Mouse (Mus musculus) forebrain, embryonic 12.5 days (tissue): Measurements from ENCODE around the gene Ttc9b. TPM values are rescaled to one million over a fixed set of nuclear protein-coding genes. Genes with fewer than 3 reads are reported as not detected.

ENCODE experiments used
- ATAC-seq: fragments of 200-750 bp; cut with Nextera tagmentation; 2 replicates; pipeline ENCODE4 v1.8.0; 2017; ENCODE audit warnings: moderate TSS enrichment; ENCODE audit not compliant: low FRiP score
- H3K27ac ChIP-seq: fragments of 300-500 bp; sonication (generic); 2 replicates; pipeline ENCODE4 v1.5.1; 2016; ENCODE audit warnings: mild to moderate bottlenecking
- H3K27me3 ChIP-seq: fragments of 300-500 bp; sonication (generic); 2 replicates; pipeline ENCODE4 v1.6.1; 2016; ENCODE audit warnings: mild to moderate bottlenecking
- H3K36me3 ChIP-seq: fragments of 300-500 bp; sonication (generic); replicated peaks from 2 replicates; pipeline ENCODE4 v1.6.1; 2016; ENCODE audit warnings: mild to moderate bottlenecking
- H3K4me1 ChIP-seq: fragments of 300-500 bp; sonication (generic); 2 replicates; pipeline ENCODE4 v1.6.1; 2016
- H3K4me2 ChIP-seq: fragments of 300-500 bp; sonication (generic); 2 replicates; pipeline ENCODE4 v1.6.1; 2016; ENCODE audit warnings: mild to moderate bottlenecking, moderate library complexity
- H3K4me3 ChIP-seq: fragments of 300-500 bp; sonication (generic); replicated peaks from 2 replicates; pipeline ENCODE4 v1.5.1; 2016; ENCODE audit warnings: mild to moderate bottlenecking
- H3K9ac ChIP-seq: fragments of 300-500 bp; sonication (generic); 2 replicates; pipeline ENCODE4 v1.6.1; 2016; ENCODE audit warnings: mild to moderate bottlenecking
- H3K9me3 ChIP-seq: fragments of 300-500 bp; sonication (generic); 2 replicates; pipeline ENCODE4 v1.6.1; 2016
- WGBS: fragments of 180-500 bp; shearing (Covaris S2); methylation state at CpG from one replicate; pipeline ENCODE4 v1.1.7; 2016; 5-methylcytosine and 5-hydroxymethylcytosine counted together
- polyA plus RNA-seq: library from polyadenylated mRNA; unstranded; fragments of >200 nt; fragmentation: Nextera tagmentation; extraction: Ambion mirVana; gene quantifications from 2 replicates; pipeline ENCODE4 v1.2.1, GENCODE M21; 2016

Gene Ttc9b
- polyA plus RNA-seq, 1 experiment from 2014 or later = 21.4 TPM

- peak overlapping the region; percentile 100 for H3K4me2 ChIP-seq
- peak; percentile 75 for ATAC-seq
- H3K36me3 ChIP-seq = peaks cover 21% of the 10 kb centered on the region
- no peaks in the 10 kb centered on the region for H3K9me3 ChIP-seq
- peak overlapping the region; percentile 96 for H3K9ac ChIP-seq
- peak overlapping the region; percentile 92 for H3K4me3 ChIP-seq
- peaks cover 45% of the 10 kb centered on the region for H3K4me1 ChIP-seq
- no peaks in the 10 kb centered on the region for H3K27me3 ChIP-seq
- WGBS = 0% methylated on average over 35 of the region's 38 CpGs
- H3K27ac ChIP-seq = peak overlapping the region; percentile 90
Measured at GRCm38 (mm10) chr7:27674195-27674521, 20.4 kb downstream of the Ttc9b start.

- peak within 1 kb of the TSS; percentile 96 for H3K9ac ChIP-seq
Measured at GRCm38 (mm10) chr7:27674522-27675221, 21.0 kb downstream of the Ttc9b start, which contains the start of gene Map3k10. Map3k10 (minus strand) TSS chr7:27674598.

DNA sequence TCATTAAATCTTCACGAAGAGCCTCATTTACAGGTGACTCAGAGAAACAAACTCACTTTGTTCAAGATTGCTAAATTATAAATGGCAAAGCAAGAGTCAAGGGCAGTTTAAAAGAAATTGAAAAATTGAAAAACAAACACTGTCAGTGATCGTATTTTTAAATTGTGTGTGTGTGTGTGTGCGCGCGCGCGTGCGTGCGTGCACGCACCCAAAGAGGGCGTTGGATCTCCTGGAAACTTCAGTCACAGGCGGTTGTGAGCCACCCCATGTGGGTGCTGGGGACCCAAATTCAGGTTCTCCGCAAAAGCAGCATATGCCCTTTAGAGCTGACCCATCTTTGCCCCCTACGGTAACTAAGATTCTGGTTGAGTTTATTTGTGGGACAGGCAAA is 21.5 kb downstream of the Ttc9b start:
- 21% methylated on average over 14 of the region's 14 CpGs for WGBS
- ATAC-seq = no peak
- H3K36me3 ChIP-seq = peaks cover 14% of the 10 kb centered on the region
- H3K27ac ChIP-seq = no peak overlapping the region
- H3K9ac ChIP-seq = no peak overlapping the region
- H3K4me3 ChIP-seq = peak overlapping the region; percentile 92
- H3K4me2 ChIP-seq = peak overlapping the region; percentile 100
- H3K27me3 ChIP-seq = no peaks in the 10 kb centered on the region
- H3K4me1 ChIP-seq = peaks cover 37% of the 10 kb centered on the region
- H3K9me3 ChIP-seq = no peaks in the 10 kb centered on the region

More at GRCm38 (mm10) chr7:27674522-27675221, 21.0 kb downstream of the Ttc9b start, which contains the start of gene Map3k10:
- Histone ChIP-seq H3K4me3 (peak within 1 kb of the TSS; percentile 92), H3K4me1 (peaks cover 41% of the 10 kb centered on the region), H3K36me3 (peaks cover 20% of the 10 kb centered on the region), H3K27ac (peak within 1 kb of the TSS; percentile 90), H3K9me3 (no peaks in the 10 kb centered on the region), H3K27me3 (no peaks in the 10 kb centered on the region), H3K4me2 (peak within 1 kb of the TSS; percentile 100)
- under 1% methylated on average over 31 of the region's 31 CpGs for WGBS
- ATAC-seq = peak; percentile 98

DNA sequence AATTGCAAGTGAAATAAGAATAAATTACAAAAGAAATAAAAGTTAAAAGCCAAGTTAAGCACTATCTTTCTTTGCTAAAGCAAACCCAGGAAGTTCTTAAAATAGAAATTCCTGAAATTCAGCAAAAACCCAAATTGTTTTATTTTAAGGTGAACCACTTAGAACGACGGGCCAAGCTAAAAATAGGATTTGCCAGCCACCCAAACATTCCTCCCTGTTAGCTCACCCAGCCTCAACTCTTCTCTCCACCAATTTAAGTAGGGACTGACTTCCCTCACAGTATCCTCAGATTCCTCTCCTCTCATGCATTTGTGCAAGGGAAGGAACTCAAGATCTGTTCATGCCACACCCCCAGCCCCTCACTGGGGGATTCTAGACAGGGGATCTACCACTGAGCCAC is 29.5 kb downstream of the Ttc9b start:
- WGBS = 79% methylated on average over 2 of the region's 2 CpGs
- Histone ChIP-seq H3K4me1 (peaks cover 10% of the 10 kb centered on the region), H3K27me3 (no peaks in the 10 kb centered on the region), H3K27ac (no peak overlapping the region), H3K4me2 (no peak overlapping the region), H3K9me3 (no peaks in the 10 kb centered on the region), H3K4me3 (no peak overlapping the region), H3K36me3 (no peaks in the 10 kb centered on the region), H3K9ac (no peak overlapping the region)
- ATAC-seq = no peak

DNA sequence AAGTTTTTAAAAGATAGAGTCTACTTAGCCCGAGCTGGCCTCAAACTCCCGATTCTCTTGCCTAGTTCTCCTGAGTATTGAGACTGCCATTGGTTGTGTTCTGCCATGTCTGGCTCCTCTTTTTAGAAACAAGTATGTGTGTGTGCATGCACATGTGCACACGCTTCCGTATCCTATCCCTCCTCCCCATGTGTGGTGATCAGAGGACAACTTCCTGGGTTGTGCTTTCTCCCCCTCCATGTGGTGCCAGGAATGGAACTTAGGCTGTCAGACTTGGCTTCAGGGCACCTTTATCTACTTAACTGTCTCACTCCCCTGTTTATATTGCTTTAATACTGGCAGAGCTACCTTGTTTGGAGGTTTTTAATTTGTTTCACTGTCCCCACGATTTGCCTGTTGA is 31.5 kb downstream of the Ttc9b start:
- peak overlapping the region; percentile 27 for H3K4me3 ChIP-seq
- no peak for ATAC-seq
- H3K36me3 ChIP-seq = no peaks in the 10 kb centered on the region
- H3K9ac ChIP-seq = peak overlapping the region; percentile 42
- 46% methylated on average over 5 of the region's 5 CpGs for WGBS
- peak overlapping the region; percentile 50 for H3K4me2 ChIP-seq
- no peak overlapping the region for H3K27ac ChIP-seq
- no peaks in the 10 kb centered on the region for H3K9me3 ChIP-seq
- no peaks in the 10 kb centered on the region for H3K27me3 ChIP-seq
- H3K4me1 ChIP-seq = peaks cover 20% of the 10 kb centered on the region

DNA sequence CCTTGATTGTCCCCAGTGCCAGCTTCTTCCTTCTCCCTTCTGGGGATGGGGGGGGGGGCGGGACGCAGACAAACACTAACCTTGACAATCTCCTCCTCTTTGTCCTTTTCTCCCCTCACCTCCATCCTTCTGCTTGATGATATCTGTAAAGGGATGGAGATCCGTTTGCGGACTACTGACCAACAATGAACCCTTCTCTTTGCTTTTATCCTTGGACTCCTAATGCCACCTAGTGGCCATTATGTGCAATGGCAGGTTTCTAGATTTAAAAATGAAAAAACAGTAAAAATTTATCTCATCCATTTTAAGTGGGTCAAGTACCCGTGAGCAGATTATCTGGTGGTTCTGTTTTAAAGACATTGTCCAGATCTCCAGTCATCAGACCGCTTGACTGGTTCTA is 32.0 kb downstream of the Ttc9b start:
- H3K9ac ChIP-seq = peak overlapping the region; percentile 42
- H3K27ac ChIP-seq = no peak overlapping the region
- no peaks in the 10 kb centered on the region for H3K36me3 ChIP-seq
- under 1% methylated on average over 6 of the region's 6 CpGs for WGBS
- peaks cover 24% of the 10 kb centered on the region for H3K4me1 ChIP-seq
- ATAC-seq = no peak
- no peaks in the 10 kb centered on the region for H3K27me3 ChIP-seq
- H3K4me2 ChIP-seq = peak overlapping the region; percentile 50
- peak overlapping the region; percentile 27 for H3K4me3 ChIP-seq
- H3K9me3 ChIP-seq = no peaks in the 10 kb centered on the region

DNA sequence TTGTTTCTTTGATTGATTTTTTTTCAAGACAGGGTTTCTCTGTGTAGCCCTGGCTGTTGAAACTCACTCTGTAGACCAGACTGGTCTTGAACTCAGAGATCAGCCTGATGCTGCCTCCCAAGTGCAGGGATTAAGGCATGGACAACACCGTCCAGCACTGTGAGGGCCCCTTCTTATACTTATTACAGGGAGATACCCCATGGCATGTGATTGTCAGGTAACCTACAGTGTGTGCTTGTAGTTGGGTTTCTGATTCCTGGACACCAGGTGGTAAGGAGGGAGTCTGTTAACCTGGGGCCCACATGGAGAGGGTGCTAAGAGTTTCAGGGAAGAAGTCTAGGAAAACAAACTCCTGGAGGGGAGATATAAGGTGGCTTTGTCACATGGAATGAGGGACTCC is 33.3 kb downstream of the Ttc9b start:
- Histone ChIP-seq H3K27ac (no peak overlapping the region), H3K9ac (no peak overlapping the region), H3K9me3 (no peaks in the 10 kb centered on the region), H3K4me2 (no peak overlapping the region), H3K4me1 (peaks cover 25% of the 10 kb centered on the region), H3K36me3 (no peaks in the 10 kb centered on the region), H3K27me3 (no peaks in the 10 kb centered on the region), H3K4me3 (no peak overlapping the region)
- 86% methylated on average over 1 of the region's 1 CpGs for WGBS
- ATAC-seq = no peak

DNA sequence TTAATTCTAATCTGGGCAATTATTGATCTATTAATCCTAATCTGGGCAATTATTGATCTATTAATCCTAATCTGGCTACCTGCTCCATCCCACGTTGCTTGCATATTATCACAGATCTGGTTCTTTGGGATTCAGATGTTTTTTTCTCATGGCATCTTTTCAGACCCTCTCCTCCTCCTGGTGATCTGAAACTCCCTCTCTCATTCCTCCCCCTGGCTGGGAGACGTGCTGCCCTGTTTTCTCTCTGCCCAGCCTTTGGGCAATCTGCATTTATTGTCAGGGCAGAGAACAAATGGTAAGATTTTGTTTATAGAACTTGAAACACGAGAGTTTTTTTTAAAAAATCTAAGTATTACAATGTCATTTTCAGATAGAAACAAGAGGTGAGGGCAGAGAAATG is 34.1 kb downstream of the Ttc9b start:
- peak overlapping the region; percentile 69 for H3K4me2 ChIP-seq
- H3K4me3 ChIP-seq = peak overlapping the region; percentile 44; the same call in 1 of the 2 replicates
- WGBS = 77% methylated on average over 3 of the region's 3 CpGs
- H3K27ac ChIP-seq = no peak overlapping the region
- H3K9me3 ChIP-seq = no peaks in the 10 kb centered on the region
- no peak for ATAC-seq
- H3K9ac ChIP-seq = peak overlapping the region; percentile 68; the same call in 1 of the 2 replicates
- no peaks in the 10 kb centered on the region for H3K36me3 ChIP-seq
- no peaks in the 10 kb centered on the region for H3K27me3 ChIP-seq
- peaks cover 25% of the 10 kb centered on the region for H3K4me1 ChIP-seq

DNA sequence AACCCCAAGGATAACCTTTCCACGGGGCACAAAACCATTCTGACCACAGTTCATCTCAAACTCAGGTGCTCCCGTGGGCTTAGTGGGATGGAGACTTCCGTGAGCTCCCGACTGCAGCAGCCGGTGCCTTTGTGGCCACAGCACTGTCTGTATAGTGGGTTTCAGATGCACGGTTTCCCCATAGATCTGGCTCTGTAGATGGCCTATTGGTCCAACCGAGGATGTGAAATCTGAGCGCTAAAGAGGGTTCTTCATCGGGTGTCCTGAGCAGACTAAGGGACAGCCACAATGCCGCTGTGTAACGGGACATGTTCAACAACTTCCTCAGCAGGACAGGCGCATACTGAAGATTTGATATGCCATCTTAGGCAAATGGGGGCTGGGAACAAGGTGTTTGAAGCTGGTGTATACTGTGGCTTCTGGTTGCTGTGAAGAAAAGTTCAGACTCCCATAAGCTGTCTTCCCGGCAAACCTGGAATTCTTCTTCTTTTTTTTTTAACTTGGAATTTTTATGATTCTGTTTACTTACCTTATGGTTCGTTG is 34.6 kb downstream of the Ttc9b start:
- Histone ChIP-seq H3K4me2 (peak overlapping the region; percentile 69), H3K27me3 (no peaks in the 10 kb centered on the region), H3K9ac (peak overlapping the region; percentile 68), H3K9me3 (no peaks in the 10 kb centered on the region), H3K36me3 (no peaks in the 10 kb centered on the region), H3K4me1 (peaks cover 25% of the 10 kb centered on the region), H3K4me3 (peak overlapping the region; percentile 44), H3K27ac (peak overlapping the region; percentile 87)
- WGBS = 40% methylated on average over 14 of the region's 14 CpGs
- no peak for ATAC-seq

- Histone ChIP-seq H3K4me1 (peaks cover 25% of the 10 kb centered on the region), H3K27me3 (no peaks in the 10 kb centered on the region), H3K4me2 (peak within 1 kb of the TSS; percentile 69), H3K9me3 (no peaks in the 10 kb centered on the region), H3K27ac (peak within 1 kb of the TSS; percentile 87), H3K4me3 (peak within 1 kb of the TSS; percentile 44), H3K36me3 (peaks cover 3% of the 10 kb centered on the region; the same call in 1 of the 2 replicates), H3K9ac (peak within 1 kb of the TSS; percentile 68)
- peak; percentile 98 for ATAC-seq
- WGBS = under 1% methylated on average over 19 of the region's 19 CpGs
Measured at GRCm38 (mm10) chr7:27688815-27689612, 35.3 kb downstream of the Ttc9b start, which contains the start of gene Zfp607b. Zfp607b (plus strand) TSS chr7:27689340.

GRCm38 (mm10) chr7:27691076-27691475 is 37.4 kb downstream of the Ttc9b start:
- Histone ChIP-seq H3K9me3 (no peaks in the 10 kb centered on the region), H3K27me3 (no peaks in the 10 kb centered on the region), H3K27ac (no peak overlapping the region), H3K4me1 (peaks cover 19% of the 10 kb centered on the region), H3K36me3 (peaks cover 13% of the 10 kb centered on the region), H3K4me2 (no peak overlapping the region), H3K9ac (no peak overlapping the region), H3K4me3 (no peak overlapping the region)
- 44% methylated on average over 5 of the region's 5 CpGs for WGBS
- ATAC-seq = no peak

DNA sequence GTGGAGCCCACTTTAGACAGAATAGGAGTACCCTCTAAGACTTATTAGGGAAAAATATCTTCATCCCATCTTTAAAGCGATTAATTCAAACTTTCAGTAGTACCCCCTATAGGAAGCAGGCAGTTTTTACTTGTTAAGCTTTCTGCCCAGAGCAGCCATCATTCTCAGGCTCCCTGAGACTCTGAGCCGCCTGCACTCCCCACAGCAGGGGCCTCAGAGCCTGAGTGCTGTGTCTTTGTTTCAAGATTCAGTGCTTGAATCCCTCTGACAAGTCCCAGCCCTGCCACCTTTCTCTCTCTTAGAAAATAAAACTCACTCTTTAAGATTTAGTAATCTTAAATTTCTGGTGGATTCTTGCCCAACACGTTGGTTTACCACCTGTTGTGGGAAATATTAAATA is 43.0 kb downstream of the Ttc9b start:
- Histone ChIP-seq H3K4me1 (no peaks in the 10 kb centered on the region), H3K9ac (no peak overlapping the region), H3K27ac (no peak overlapping the region), H3K9me3 (no peaks in the 10 kb centered on the region), H3K36me3 (peaks cover 28% of the 10 kb centered on the region), H3K27me3 (no peaks in the 10 kb centered on the region), H3K4me2 (no peak overlapping the region), H3K4me3 (no peak overlapping the region)
- 23% methylated on average over 3 of the region's 3 CpGs for WGBS
- ATAC-seq = no peak
